Mouse (Mus musculus) activated CD4-positive, CD25-positive, alpha-beta regulatory T cell, adult 4 months (primary cell): Measurements from ENCODE around the gene Pigl. TPM values are rescaled to one million over a fixed set of nuclear protein-coding genes. Genes with fewer than 3 reads are reported as not detected.
"Not testable (repeated sequence)": the region's sequence is repeated elsewhere in the genome, so short reads cannot be mapped to it uniquely, and the experiment has no call there.

Experiments
- ATAC-seq: one replicate; pipeline ENCODE4 v1.8.0; 2017
- polyA plus RNA-seq, 2 experiments: library from polyadenylated mRNA; unstranded; fragments of 100-300 nt; shearing (Covaris generic); gene quantifications; one replicate each; pipeline ENCODE4 v1.2.1; 2017

Pigl gene
- 1 to 10 TPM; 6.8 to 9.9 TPM for polyA plus RNA-seq

GRCm38 (mm10) chr11:62458276-62458724 lies at the start of gene Pigl, which contains the start of gene Ncor1:
TSS of gene Pigl (plus strand) at chr11:62458460.
TSS of gene Ncor1 (minus strand) at chr11:62458541.
- ATAC-seq: peak; percentile 31

GRCm38 (mm10) chr11:62408848-62409247 lies 49.4 kb upstream of the Pigl start:
- ATAC-seq: no peak

- ATAC-seq: no peak
These were observed 48.6 kb upstream of the Pigl start for GRCm38 (mm10) chr11:62409611-62410010.

DNA sequence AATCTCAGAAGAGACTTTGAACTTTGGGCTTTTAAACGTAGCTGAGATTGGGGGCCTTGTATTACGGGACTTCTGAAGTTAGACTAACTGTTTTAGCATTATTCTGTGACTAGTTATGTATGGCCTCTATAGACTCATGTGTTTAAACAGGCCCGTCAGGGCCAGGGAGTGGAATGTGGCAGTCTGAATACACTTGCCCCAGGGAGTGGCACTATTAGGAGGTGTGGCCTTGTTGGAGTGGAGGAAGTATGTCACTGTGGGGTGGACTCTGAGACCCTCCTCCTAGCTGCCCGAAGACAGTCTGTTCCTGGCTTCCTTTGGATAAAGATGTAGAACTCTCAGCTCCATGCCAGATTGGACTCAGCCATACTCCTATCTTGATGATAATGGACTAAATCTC lies 43.2 kb upstream of the Pigl start:
- ATAC-seq: no peak

DNA sequence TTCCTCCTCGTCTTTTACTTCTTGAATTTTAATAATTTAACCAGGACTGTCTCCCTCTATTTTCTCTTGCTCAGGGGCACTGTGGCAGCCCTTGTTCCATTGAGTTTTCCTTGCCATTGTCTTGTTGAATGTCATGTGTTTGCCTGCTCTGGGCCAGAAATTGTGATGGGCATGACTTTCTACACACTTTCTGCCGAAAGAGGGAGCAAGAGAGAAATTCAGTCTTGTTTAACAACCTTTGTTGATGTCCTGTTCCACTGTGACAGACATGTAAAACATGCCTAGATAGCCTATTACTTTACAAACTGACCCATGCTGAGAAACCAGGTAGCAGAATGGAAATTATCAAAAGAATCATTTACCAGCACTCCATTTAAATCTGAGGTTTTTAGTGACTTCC lies 33.7 kb upstream of the Pigl start:
- ATAC-seq: no peak

DNA sequence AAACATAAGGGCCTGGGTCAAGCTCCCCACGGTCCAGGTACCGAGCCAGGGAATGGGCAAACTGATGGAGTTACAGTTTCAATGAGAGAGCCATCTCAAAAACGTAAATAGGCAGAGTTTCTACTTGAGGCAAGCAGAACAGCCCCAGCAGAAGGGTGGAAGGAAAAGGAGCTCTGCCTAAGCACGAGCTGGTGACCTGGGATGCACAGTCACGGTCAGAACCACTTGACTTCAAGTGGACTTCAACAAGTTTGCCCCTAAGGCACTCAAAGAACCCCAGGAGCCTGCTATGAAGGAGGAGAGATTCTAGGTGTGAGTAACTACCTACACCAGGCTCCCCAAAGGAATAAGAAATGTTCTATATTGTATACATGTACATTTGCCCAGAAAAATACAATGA lies 32.0 kb upstream of the Pigl start:
- no peak for ATAC-seq

DNA sequence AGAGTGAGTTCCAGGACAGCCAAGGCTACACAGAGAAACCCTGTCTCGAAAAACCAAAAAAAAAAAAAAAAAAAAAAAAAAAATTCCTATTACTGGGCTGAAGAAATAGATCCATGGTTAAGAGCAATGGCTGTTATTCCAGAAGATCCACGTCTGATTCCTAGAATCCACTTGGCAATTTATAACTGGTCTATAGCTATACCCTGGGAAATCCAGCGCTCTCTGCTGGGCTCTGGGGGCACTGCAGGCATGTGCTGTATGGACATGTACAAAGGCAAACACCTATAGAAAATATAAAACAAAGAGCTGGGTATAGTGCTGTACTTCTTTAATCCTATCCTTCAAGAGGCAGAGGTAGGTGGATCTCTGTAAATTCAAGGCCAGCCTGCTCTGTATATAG lies 31.2 kb upstream of the Pigl start:
- ATAC-seq: no peak

- ATAC-seq: no peak
These were observed 26.0 kb upstream of the Pigl start for GRCm38 (mm10) chr11:62432211-62432610.

DNA sequence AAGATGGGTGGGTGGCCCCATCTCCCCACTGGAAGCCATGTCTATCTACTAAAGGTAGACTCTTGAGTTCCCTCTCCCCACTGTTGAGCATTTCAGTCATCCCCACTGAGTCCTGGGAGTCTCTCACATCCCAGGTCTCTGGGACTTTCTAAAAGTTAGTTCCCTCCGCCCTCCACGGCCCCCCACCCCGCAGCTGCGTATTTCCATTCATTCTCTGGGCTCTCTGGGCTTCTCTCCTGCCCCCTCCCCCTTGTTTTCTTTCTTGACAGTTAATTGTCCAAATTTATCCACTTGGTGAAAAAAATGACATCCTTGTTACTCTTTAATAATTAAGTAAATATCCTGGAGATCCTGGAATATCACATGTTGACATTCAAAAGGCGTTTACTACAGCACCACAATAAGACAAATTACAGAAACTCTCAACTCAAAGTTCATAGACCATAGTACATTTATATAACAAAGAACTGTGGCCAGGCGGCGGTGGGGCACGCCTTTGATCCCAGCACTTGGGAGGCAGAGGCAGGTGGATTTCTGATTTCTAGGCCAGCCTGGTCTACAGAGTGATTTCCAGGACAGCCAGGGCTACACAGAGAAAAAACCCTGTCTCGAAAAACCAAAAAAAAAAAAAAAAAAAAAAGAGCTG lies 17.5 kb upstream of the Pigl start:
- ATAC-seq: no peak

DNA sequence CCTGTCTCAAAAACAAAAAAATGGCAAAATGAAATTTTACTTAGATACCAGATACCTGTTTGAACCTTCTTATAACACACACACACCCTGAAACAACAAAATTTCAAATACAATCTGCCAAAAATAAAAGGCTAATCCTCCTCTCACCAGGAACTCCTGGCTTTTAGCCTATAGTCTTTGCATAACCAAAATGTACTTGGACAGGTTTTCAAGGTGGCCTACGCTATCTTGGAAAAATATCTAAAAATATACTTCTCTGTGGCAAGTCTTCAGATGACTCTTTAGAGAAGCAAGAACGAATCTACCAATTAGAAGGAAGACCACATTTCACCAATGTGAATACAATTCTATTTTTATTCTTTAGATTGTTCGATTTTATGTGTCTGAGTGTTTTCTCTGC lies 12.5 kb upstream of the Pigl start:
- ATAC-seq: no peak

- no peak for ATAC-seq
These were observed 9.3 kb upstream of the Pigl start for GRCm38 (mm10) chr11:62448971-62449370.

GRCm38 (mm10) chr11:62455193-62455592 lies 3.1 kb upstream of the Pigl start:
- ATAC-seq: no peak

DNA sequence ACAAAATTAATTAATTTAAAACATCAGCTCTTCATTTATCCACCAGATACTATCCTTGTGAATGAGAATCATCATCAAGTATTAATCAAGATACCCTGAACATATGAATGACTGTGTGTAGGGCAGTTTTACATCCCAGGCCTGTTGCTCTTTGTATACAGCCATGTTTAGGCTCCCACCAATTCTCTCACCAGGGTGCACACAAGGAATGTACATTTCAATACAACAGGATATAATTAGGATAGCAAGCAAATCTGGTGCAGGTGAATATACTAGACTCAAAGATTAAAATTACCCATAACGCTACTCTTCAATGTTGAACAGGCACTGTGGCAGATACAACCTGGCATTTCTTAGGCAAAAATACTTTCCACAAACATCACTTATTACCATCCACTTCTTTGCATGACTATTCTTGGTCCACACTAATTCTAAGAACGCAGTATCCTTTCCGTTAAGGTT lies 2.2 kb upstream of the Pigl start:
- ATAC-seq: no peak

- peak; percentile 29 for ATAC-seq
These were observed 1.6 kb upstream of the Pigl start for GRCm38 (mm10) chr11:62456483-62457172.

- peak; percentile 92 for ATAC-seq
These were observed 894 bp upstream of the Pigl start for GRCm38 (mm10) chr11:62457241-62457890.

DNA sequence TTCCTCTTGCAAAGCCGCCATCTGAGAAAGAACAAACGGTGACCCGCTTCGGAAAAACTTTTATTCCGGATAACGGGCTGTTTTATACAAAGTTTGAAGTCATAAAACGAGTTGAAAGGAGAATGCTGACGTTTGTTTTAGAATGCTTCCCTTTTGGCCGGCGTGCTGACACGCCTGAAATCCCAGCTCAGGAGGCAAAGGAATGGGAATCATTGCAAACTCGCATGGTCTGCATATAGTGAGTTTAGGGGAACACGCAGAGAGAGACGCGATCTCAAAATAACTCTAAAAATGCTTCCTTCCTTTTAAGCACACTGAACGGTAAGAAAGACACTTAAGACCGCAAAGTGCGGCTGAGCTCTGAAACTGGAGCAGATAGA lies 379 bp upstream of the Pigl start:
- ATAC-seq: peak; percentile 5

GRCm38 (mm10) chr11:62458780-62459179 lies 520 bp downstream of the Pigl start:
- no peak for ATAC-seq

DNA sequence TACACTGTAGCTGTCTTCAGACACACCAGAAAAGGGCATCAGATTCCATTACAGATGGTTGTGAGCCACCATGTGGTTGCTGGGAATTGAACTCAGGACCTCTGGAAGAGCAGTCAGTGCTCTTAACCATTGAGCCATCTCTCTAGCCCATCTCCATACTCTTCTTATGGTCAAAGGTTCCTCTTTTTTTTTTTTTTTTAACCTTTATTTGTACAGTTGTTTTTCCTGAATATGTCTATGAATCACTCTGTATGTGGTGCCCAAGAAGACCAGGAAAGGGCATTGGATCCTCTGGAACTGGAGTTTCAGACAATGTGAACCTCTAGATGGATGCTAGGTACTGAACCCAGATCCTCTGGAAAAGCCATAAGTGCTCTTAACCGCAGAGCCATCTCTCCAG lies 4.3 kb downstream of the Pigl start:
- ATAC-seq: not testable (repeated sequence)

- no peak for ATAC-seq
These were observed 5.1 kb downstream of the Pigl start for GRCm38 (mm10) chr11:62463225-62463915.

GRCm38 (mm10) chr11:62464696-62465095 lies 6.4 kb downstream of the Pigl start:
- ATAC-seq: no peak

DNA sequence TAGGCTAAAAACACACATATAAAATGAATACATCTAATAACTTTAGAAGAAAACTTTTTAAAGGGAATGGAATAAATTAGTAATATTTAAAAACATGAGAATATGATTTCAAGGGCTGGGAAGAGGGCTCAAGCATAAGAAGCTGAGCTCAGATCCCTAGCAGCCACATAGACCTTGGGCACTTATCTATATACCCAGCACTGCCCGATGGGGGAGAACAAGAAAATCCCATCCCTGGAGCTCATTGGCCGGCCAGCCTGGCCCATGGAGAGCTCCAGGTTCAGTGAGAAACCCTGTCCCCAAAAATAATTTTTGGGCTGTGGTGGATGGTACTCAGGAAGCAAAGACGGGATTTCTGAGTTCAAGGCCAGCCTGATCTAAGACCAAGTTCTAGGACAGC lies 7.6 kb downstream of the Pigl start:
- ATAC-seq: no peak

- ATAC-seq: peak; percentile 95
These were observed 8.3 kb downstream of the Pigl start for GRCm38 (mm10) chr11:62466546-62466945.

- not testable (repeated sequence) for ATAC-seq
These were observed 9.0 kb downstream of the Pigl start for GRCm38 (mm10) chr11:62467289-62467688.
